Mouse (Mus musculus) left cerebral cortex, postnatal 25 days (tissue): ENCODE results near the gene Chrng. TPM values are rescaled to one million over a fixed set of nuclear protein-coding genes. Genes with fewer than 3 reads are reported as not detected.
A peak's percentile ranks its signal among the peaks of the same experiment; 100 is the strongest.

Experiments used
- DNase-seq, 2 experiments: peaks; one replicate each; pipeline ENCODE4 v3.0.0; 2022; ENCODE audit warnings: low spot score in 2 of 2, mixed read lengths in 1 of 2
- intact Hi-C: fragments of 180-260 bp; cut with DNase I; formaldehyde crosslinking; loops from one replicate; pipeline ENCODE4 v1.15.1; 2025
- total RNA-seq, 2 experiments: library from RNA; stranded (reverse); gene quantifications; 2 replicates each; pipeline ENCODE4 v1.2.3; 2021

Chrng gene
- total RNA-seq, 2 experiments from 2014 or later = not detected

- DNase-seq = no peak
- intact Hi-C loops = loop anchor here (10.0 kb wide), 1 partner anchor 169 kb away; no protein-coding TSS in a partner anchor
Measured at GRCm38 (mm10) chr1:87245430-87245829, 41.0 kb downstream of the Chrng start.

- intact Hi-C loops = loop anchor here (1.0 to 10.0 kb wide), 2 partner anchors 47 to 169 kb away; no protein-coding TSS in a partner anchor
- DNase-seq = peak; percentile 79
Measured at GRCm38 (mm10) chr1:87245929-87246815, 41.7 kb downstream of the Chrng start.

GRCm38 (mm10) chr1:87252040-87252609, 47.7 kb downstream of the Chrng start:
- no peak for DNase-seq
- intact Hi-C loops = no loop called here

GRCm38 (mm10) chr1:87255173-87255572, 50.7 kb downstream of the Chrng start:
- DNase-seq = no peak
- intact Hi-C loops = no loop called here

- no peak for DNase-seq
- intact Hi-C loops = no loop called here
Measured at GRCm38 (mm10) chr1:87257691-87258090, 53.2 kb downstream of the Chrng start.

- intact Hi-C loops = no loop called here
- no peak for DNase-seq
Measured at GRCm38 (mm10) chr1:87258484-87258883, 54.0 kb downstream of the Chrng start.

GRCm38 (mm10) chr1:87259316-87259715, 54.9 kb downstream of the Chrng start:
- intact Hi-C loops = no loop called here
- no peak for DNase-seq

Other genes starting within 250 kb of the Chrng start
- gene Alppl2, start 114.7 kb upstream of the Chrng start, total RNA-seq = not detected
- gene Alpi, start 103.1 kb upstream of the Chrng start, total RNA-seq = not detected
- not detected for gene Akp3, start 79.7 kb upstream of the Chrng start, total RNA-seq
- gene Ecel1, start 48.1 kb upstream of the Chrng start, total RNA-seq = 10 to 100 TPM in 1 of 2 experiments, 1 to 10 TPM in 1; 6.6 to 14.8 TPM
- gene Prss56, start 21.3 kb upstream of the Chrng start, total RNA-seq = 1 to 10 TPM; 2.1 to 2.4 TPM
- not detected for gene Chrnd, start 14.1 kb upstream of the Chrng start, total RNA-seq
- gene Eif4e2, start 9.3 kb downstream of the Chrng start, total RNA-seq = 10 to 100 TPM; 68.0 to 69.0 TPM
- 10 to 100 TPM; 11.6 to 12.1 TPM for gene Efhd1, start 59.7 kb downstream of the Chrng start, total RNA-seq
- 100 to 1,000 TPM; 107 to 108 TPM for gene Gigyf2, start 122.3 kb downstream of the Chrng start, total RNA-seq
- gene Kcnj13, start 190.1 kb downstream of the Chrng start, total RNA-seq = 1 to 10 TPM; 4.0 to 5.7 TPM